Mouse (Mus musculus) layer of hippocampus, adult 2 months (tissue): ENCODE data around the gene Abhd15. TPM values are rescaled to one million over a fixed set of nuclear protein-coding genes. Genes with fewer than 3 reads are reported as not detected.

Experiments used
- DNase-seq, 2 experiments: peaks; one replicate each; pipeline ENCODE4 v3.0.0; 2022; ENCODE audit warnings: low spot score in 2 of 2
- H3K27ac ChIP-seq: fragments of 200-600 bp; 2 replicates; pipeline ENCODE4 v1.8.1; 2022
- H3K4me3 ChIP-seq: fragments of 200-600 bp; 2 replicates; pipeline ENCODE4 v1.8.1; 2022; ENCODE audit warnings: mild to moderate bottlenecking
- CTCF ChIP-seq: fragments of 200-600 bp; conservative IDR thresholded peaks from 2 replicates; pipeline ENCODE4 v1.8.1; 2022; ENCODE audit warnings: antibody characterized with exemption, mild to moderate bottlenecking, moderate library complexity
- total RNA-seq, 2 experiments: library from RNA; stranded (reverse); gene quantifications; 2 replicates each; pipeline ENCODE4 v1.2.3; 2021

The Abhd15 gene
- total RNA-seq, 2 experiments from 2014 or later, result 1.4 to 1.7 TPM

DNA sequence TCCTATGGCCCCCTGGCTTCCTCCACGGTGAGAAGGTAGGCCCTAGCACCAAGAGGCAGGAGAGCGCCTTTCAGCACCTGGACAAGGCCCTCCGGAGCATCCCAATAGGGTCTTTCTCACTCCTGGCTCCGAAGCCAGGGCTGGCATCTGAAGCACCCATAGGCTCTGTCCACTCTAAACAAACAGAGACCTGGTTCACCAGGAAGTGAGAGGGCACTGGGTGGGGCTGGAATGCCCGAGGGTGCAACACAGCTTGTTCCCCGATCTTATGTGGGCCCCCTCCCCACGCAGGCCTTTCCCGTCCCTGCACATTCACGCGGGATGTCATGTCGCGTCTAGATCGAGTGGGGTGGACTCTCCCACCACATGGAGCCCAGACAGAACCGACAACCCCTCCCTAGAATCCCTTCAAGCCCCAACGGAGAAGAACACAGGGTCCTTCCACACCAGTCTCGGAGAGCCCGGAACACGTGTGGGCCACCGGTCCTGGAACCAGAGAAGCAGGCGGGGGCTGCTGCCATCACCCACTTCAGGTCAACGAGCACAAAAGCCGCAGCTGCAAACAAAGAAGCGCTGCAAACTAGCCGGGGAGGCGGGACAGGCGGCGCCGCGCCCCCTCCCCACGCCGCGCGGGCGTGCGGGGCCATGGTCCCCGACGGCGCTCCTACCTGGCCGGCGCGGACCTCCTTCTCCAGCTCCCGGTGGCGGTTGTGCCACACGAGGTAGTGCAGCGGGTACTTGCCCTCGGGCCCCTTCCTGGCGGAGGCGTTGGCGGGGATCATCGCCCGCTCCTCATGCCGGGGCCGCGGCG, 25.9 kb upstream of the Abhd15 start:
- no peak for TF ChIP-seq CTCF
- DNase-seq, result no peak
- H3K27ac ChIP-seq, result peak overlapping the region; percentile 87
- H3K4me3 ChIP-seq, result peak overlapping the region; percentile 65

DNA sequence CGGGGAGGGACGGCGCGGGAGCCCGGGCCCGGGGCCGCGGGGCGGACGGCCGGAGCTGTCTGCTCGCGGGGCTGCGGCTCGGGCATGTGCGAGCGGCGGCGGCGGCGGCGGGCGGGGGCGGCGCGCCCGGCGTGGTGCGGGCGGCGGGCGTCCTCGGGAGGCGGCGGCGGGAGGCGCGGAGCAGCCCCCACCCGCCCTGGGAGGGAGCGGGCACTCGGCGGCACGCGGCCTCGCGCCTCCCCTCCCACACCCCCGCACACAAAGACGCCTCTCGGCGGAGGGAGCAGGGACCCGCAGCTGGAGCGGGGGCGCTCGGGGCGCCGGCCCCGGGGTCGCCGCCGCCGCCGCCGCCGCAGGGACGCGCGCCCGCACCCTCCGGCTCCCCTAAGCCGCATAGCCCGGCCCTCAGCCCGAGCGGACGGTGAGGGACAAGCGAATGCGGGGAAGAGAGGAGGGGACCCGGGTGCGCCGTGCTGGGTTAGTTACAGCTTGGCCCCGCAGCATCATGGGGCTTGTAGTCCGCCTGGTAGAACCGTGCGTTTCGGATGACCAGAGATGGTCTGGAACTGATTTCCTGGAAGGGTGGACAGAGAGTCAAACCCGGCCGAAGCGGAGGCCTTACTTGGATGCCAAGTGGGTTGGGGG, 25.2 kb upstream of the Abhd15 start, which contains the start of gene Ankrd13b:
Ankrd13b (minus strand) TSS at position 88 of the 645 bp plus-strand sequence.
- TF ChIP-seq CTCF, result no peak
- Histone ChIP-seq H3K4me3 (peak within 1 kb of the TSS; percentile 65), H3K27ac (peak within 1 kb of the TSS; percentile 95)
- peak; percentile 71 to 83 for DNase-seq

DNA sequence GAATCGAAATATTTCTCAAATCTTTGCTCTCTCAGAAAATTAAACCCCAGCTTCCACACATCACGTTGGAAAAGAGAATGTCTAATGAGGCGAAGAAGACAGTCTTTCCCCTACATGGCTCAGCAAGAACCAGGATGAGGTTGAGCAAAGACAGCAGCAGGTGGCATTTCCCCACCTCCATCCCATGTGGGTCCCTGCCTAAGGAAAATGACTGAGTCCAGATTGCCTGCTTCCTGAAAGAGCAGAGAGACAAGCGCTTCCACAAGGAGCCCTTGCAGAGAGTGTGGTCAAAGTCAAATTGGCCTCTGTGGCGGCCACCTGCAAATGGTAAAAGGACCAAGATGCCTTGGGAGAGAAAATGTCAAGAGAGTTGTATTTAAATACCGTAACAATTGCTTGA, 24.5 kb upstream of the Abhd15 start:
- Histone ChIP-seq H3K27ac (peak overlapping the region; percentile 95), H3K4me3 (peak overlapping the region; percentile 77)
- TF ChIP-seq CTCF, result no peak
- no peak for DNase-seq

DNA sequence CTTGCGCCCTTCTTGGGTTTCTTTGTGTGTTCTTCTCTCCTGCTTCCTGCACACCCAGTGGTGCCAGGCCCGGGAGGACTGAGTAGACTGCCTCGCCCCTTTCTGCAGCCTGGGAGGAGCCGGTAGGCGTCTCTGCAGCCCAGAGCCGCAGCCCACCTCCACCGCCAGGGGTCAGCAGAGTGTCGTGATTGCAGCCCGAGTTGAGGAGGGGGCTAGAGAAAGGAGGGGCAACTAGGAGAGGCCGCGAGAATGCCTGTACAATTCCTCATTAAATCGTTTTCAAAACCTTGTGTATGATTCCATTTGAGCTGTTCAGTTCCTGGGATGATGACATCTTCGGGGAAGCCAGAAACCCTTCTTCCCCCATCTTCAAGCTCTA, 23.8 kb upstream of the Abhd15 start:
- peak; percentile 98; the same call in 1 of the 2 replicates for TF ChIP-seq CTCF
- peak; percentile 90 to 95 for DNase-seq
- peak overlapping the region; percentile 77 for H3K4me3 ChIP-seq
- H3K27ac ChIP-seq, result peak overlapping the region; percentile 95

DNA sequence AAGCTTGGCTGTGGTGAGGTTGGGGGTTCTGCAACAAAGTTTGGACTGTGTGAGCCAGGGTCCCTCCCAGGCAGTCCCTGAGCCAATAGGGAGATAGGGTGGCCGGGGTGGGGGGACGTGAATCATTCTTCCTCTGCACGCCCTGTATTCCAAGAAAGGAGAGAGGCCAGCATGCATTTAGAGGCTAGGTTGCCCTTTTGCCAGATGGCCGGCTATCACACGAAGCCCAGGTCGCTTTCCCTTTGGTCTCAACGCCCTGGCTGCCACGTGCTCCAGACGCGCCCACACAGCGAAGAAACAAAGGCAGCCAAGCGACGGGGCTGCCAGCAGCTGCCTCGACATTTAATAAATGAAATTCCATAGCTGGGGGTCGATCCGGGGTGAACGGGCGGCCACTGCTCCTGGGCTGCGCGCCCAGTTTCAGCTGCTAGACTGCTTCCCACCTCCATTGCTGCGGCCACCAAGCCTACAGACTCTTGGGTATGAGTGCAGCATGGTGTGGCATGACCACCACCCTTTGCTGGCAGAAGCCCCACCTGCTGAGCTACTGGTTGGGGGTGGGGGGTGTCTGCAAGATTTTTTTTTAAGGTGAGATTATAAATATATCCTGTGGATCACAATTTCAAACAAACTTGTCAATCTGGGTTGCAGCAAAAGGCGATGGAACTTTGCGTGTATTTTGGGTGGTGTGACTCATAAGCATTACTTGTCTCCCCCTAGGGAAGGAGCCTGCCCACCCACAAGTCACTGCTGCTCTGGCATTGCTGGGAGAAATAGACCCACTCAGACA, 23.2 kb upstream of the Abhd15 start:
- Histone ChIP-seq H3K27ac (peak overlapping the region; percentile 95), H3K4me3 (peak overlapping the region; percentile 77)
- no peak for TF ChIP-seq CTCF
- DNase-seq, result no peak

DNA sequence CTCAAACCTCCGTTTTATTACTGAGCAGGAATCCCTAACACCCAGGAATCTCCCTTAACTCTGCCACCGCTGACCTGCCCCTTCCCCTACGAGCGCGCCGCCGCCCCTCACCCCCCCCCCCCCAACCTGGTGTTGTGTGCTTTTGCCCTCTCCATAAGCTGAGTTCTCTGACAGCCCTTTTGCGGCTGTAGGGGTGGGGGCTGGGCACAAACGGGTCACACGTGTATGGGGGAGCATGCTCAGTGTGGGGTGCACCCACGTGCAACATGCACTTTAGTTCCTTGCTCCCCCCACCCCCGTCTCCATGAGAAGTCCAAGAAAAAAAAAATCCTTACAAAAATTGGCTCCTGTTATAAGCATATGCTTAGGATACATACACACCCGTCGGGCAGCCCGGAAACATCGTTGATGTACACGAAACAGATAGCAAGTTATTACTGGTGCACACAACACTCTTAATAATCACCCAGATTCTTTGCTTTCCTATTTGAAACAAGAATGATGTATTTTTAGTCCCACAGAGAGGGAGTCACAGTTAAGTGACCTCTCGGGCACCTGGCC, 22.5 kb upstream of the Abhd15 start:
- peak in 1 of 2 experiments; percentile 59 for DNase-seq
- H3K4me3 ChIP-seq, result peak overlapping the region; percentile 77
- no peak for TF ChIP-seq CTCF
- H3K27ac ChIP-seq, result peak overlapping the region; percentile 95

DNA sequence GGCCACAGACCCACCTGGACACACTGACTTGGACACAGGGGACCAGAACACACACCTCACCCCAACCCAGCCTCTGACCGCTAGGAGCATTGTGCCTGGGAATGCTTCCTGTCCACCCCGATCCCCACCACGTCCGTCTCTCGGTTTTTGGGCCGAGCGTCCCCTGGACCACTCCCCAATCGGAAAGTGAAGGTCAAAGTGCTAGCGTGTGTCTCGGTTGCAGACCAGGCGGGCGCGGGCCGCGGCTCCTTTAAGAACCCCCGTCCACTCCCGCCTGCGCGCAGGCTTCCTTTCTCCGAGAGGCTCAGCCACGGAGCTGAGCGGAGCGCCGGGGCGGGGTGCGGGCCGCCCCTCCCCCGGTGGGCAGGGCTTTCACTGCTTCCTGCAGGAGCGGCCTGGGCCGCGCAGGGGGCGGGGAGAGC, 22.0 kb upstream of the Abhd15 start:
- Histone ChIP-seq H3K27ac (peak overlapping the region; percentile 95), H3K4me3 (peak overlapping the region; percentile 77)
- DNase-seq, result peak; percentile 93 to 95
- TF ChIP-seq CTCF, result peak; percentile 39

DNA sequence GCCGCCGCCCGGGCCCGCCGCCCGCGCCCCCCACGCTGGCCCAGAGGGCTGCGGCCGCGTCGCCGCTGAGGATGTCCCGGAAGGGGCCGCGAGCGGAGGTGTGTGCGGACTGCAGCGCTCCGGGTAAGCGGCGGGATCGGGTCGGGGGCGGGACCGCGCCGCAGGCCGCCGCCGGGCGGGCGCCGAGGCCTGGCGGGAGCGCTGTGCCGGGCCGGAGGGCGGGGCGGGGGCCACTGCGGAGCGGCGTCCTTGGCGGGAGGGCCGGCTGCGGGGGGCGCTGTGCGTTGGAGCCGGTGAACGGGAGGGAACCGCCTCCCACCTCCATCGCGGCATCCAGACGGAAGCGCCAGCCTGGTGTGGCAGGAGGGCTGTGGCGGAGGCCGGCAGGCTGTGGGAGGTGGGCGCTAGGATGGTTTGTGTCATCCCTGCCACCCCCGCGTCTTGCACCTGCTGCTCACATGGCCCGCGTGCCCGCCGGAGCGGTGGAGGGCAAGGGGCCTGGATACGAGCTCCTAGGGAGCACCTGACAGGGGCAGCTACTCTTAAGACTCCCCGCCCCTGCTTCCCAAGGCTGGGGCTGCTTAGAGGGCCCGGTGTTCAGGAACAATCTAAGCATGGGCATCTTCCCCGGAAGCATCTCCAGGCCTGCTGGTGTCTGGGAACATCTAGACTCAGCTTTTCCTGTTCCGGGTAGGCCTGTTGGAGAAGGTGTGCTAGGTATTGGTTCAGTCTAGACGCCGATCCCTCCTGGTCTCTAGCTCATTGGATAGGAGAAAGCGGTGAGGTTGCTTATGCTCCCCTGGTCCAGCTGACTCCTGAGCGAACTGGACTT, 21.2 kb upstream of the Abhd15 start, which contains the start of gene Git1:
Git1 (plus strand) TSS at position 51 of the 832 bp plus-strand sequence.
- DNase-seq, result peak; percentile 65 to 73
- Histone ChIP-seq H3K4me3 (peak within 1 kb of the TSS; percentile 88), H3K27ac (peak within 1 kb of the TSS; percentile 95)
- no peak for TF ChIP-seq CTCF

DNA sequence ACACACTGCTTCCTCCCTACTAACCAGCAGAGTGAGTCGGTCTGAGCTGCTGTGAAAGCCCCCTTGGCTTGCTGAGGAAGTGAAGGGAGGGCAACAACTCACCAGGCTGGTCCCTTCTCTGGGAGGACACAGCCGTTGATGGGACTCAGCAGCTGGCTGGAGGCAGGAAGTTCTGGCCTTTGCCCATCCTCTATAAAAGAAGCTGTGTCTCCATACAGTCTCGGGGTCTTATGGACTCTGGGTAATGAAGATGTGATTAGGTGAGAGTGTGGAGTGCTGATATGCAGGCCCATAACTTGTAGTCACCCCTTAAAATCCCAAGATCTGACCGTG, 20.6 kb upstream of the Abhd15 start:
- TF ChIP-seq CTCF, result no peak
- peak overlapping the region; percentile 88 for H3K4me3 ChIP-seq
- DNase-seq, result no peak

DNA sequence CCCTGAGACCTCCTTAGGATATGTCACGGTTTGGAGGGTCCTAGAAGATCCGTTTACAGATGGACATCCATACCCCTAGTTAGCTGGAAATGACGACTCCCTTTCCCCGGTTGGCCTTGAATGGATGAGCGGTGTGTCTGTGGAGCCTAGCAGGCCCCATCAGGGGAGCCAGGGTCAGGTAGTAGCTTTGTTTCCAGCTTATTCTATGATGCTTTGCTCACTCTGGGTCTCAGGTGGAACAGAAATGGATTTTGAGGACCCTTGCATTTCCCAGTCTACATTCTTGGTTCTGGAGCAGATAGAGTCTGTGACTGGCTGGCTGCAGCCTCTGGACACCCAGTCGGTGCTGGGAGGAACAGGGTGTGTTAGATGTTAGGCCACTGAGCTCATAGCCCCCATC, 20.1 kb upstream of the Abhd15 start:
- no peak for TF ChIP-seq CTCF
- Histone ChIP-seq H3K4me3 (peak overlapping the region; percentile 88), H3K27ac (peak overlapping the region; percentile 91)
- no peak for DNase-seq

More for the DNA sequence above, 20.6 kb upstream of the Abhd15 start:
- H3K27ac ChIP-seq, result peak overlapping the region; percentile 91

DNA sequence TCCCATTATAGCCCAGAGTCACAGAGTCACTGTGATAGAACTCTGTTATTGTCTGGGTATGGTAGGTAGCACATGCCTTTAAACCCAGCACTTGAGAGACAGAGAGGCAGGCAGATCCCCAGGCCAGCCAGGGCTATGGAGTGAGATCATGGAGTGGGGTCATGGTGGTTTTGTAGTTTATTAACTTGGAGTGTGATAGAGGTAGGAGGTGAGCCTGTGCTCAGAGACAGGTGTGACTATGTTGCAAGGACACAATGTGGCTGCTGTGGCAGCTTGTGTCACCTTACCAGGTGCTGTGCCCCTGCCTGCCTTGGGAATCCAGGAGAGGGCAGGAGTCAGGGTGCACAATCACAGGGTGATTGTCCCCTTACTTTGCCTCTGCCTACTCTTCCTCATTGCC, 19.4 kb upstream of the Abhd15 start:
- TF ChIP-seq CTCF, result no peak
- H3K27ac ChIP-seq, result peak overlapping the region; percentile 91; the same call in 1 of the 2 replicates
- H3K4me3 ChIP-seq, result no peak overlapping the region

DNA sequence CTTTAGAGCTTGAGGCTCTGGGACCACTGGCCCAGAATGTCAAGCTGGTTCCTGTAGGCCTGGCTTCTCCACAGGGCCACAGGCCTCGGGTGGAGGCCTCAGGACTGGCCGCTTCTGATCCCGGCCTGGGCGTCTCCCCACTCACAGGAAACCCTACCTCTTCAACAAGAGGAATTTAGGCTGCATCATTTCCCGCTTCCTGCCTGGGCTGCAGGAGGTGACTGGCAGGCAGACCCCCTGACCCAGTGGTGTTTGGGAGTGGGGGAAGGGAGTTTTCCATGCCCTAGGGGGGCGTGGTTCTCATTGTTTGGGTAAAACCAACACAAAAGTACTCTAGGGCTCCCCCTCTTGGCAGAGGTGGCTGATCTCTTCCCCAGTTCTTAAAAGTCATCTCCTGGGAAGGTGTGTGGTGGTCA, 17.6 kb upstream of the Abhd15 start:
- peak overlapping the region; percentile 82 for H3K27ac ChIP-seq
- TF ChIP-seq CTCF, result peak; percentile 77
- peak in 1 of 2 experiments; percentile 60 for DNase-seq
- H3K4me3 ChIP-seq, result no peak overlapping the region; the same call in 1 of the 2 replicates

More for the DNA sequence above, 19.4 kb upstream of the Abhd15 start:
- no peak for DNase-seq
